8 mouse cellular contexts compared by ENCODE assay signal in the genomic region with DNA sequence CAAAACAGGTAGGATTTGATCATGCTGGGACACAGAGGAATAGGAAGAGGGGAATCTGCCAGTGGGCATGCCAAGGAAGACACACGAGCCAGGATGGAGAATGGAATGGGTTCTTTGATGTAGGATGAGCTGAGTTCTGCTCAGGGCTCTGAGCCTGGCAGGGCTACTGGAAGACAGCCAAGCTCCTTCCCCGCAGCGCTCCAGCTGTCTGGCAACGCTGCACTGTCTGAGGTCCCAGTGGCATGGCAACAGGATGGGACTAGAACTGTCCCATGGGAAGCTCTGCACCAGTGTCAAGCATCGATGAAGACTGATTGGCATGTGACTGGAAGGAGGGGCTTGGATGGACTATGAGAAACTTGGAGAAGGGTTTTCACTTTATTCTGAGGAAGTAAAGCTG.
DNase-seq lines count a peak whose midpoint lies in the region; ATAC-seq and TF ChIP-seq lines count a peak whose summit lies in the region.

No protein-coding gene starts in this region.

- ATAC-seq in stomach, postnatal 0 days (ENCODE audit: low FRiP score, low TSS enrichment): no peak

- H3K4me2 ChIP-seq in stomach, postnatal 0 days (replicated peaks; ENCODE audit: low read depth): no peak overlapping the region

- H3K27ac ChIP-seq in stomach, postnatal 0 days (replicated peaks): no peak overlapping the region

- intact Hi-C loops in left cerebral cortex, postnatal 10 days (cut with DNase I): no loop called here

- H3K36me3 ChIP-seq in stomach, postnatal 0 days (ENCODE audit: control insufficient read depth, insufficient read depth, low read length): no peaks in the 10 kb centered on the region

- no peak overlapping the region for H3K4me3 ChIP-seq in stomach, postnatal 0 days (ENCODE audit: low read depth, low read length)

- TF ChIP-seq EP300 in stomach, postnatal 0 days (optimal IDR thresholded peaks at IDR 0.05): no peak

- no peaks in the 10 kb centered on the region for H3K9me3 ChIP-seq in stomach, postnatal 0 days (ENCODE audit: control insufficient read depth, low read length)

- peak; percentile 11 for DNase-seq in gastrocnemius, postnatal 10 days
- DNase-seq in gastrocnemius, adult 8-10 months (ENCODE audit: low spot score in 2 of 2): no peak
- peak; percentile 31 for DNase-seq in adrenal gland, postnatal 14 days
- peak; percentile 30 to 47 for DNase-seq in frontal cortex, postnatal 10 days (ENCODE audit: low spot score in 2 of 2)
- DNase-seq in left cerebral cortex, postnatal 10 days (ENCODE audit: extremely low spot score in 1 of 2, low spot score in 2 of 2): peak; percentile 54 to 74
- DNase-seq in spleen, postnatal 14 days (ENCODE audit: low spot score in 2 of 2): no peak
- no peak for DNase-seq in stomach, postnatal 0 days (ENCODE audit: low spot score)
- DNase-seq in ovary, postnatal 14 days (ENCODE audit: low spot score): no peak

- no peaks in the 10 kb centered on the region for H3K27me3 ChIP-seq in stomach, postnatal 0 days (ENCODE audit: control insufficient read depth, insufficient read depth, low read length)

- WGBS in stomach, postnatal 0 days: 57% methylated on average over 5 of the region's 5 CpGs

- H3K9ac ChIP-seq in stomach, postnatal 0 days (ENCODE audit: low read length): no peak overlapping the region

- H3K4me1 ChIP-seq in stomach, postnatal 0 days (replicated peaks; ENCODE audit: control insufficient read depth, insufficient read depth): no peaks in the 10 kb centered on the region

- TF ChIP-seq CTCF in stomach, postnatal 0 days (IDR thresholded peaks at IDR 0.05; ENCODE audit: low read depth): no peak

Comparison
In these comparisons a context has a peak if more than half of its experiments do, and no peak if none do; other contexts are left out.
1. DNase-seq: peak in gastrocnemius, postnatal 10 days (single experiment), adrenal gland, postnatal 14 days (single experiment), frontal cortex, postnatal 10 days (2 of 2) and left cerebral cortex, postnatal 10 days (2 of 2); none in gastrocnemius, adult 8-10 months (0 of 2), spleen, postnatal 14 days (0 of 2), stomach, postnatal 0 days (single experiment) and ovary, postnatal 14 days (single experiment).